Mouse (Mus musculus): Measurements from ENCODE around the gene Fthl17b. TPM values are rescaled to one million over a fixed set of nuclear protein-coding genes. Genes with fewer than 3 reads are reported as not detected.

Fthl17b gene
- polyA plus RNA-seq, 1 experiment from 2014 or later: not detected

GRCm38 (mm10) chrX:8921080-8921479 is 41.7 kb downstream of the Fthl17b start:
- Histone ChIP-seq H3K9me3 (replicated peaks; ENCODE audit: control insufficient read depth, low read length) (no peaks in the 10 kb centered on the region), H3K27ac (ENCODE audit: low read depth, low read length) (no peak overlapping the region), H3K4me1 (ENCODE audit: control insufficient read depth, insufficient read depth, low read length) (no peaks in the 10 kb centered on the region), H3K27me3 (ENCODE audit: control insufficient read depth, insufficient read depth, low read length) (no peaks in the 10 kb centered on the region), H3K4me2 (no peak overlapping the region), H3K9ac (ENCODE audit: low read depth, low read length) (no peak overlapping the region), H3K4me3 (ENCODE audit: low read depth, low read length) (no peak overlapping the region), H3K36me3 (ENCODE audit: control insufficient read depth, insufficient read depth, low read length) (no peaks in the 10 kb centered on the region)
- 71% methylated on average over 4 of the region's 4 CpGs for WGBS (ENCODE audit: insufficient replicate concordance)
- ATAC-seq (replicated peaks; ENCODE audit: insufficient number of reproducible peaks, low FRiP score, low TSS enrichment): no peak

Other genes with a start within 250 kb of the Fthl17b start
- not detected in 2 replicates for gene Ssx9, start 214.5 kb downstream of the Fthl17b start, polyA plus RNA-seq (2014; fragmentation: Nextera tagmentation; extraction: Ambion mirVana)
- gene Ssxb5, start 159.3 kb downstream of the Fthl17b start, polyA plus RNA-seq (2014; fragmentation: Nextera tagmentation; extraction: Ambion mirVana): not detected in 2 replicates
- not detected in 2 replicates for gene Gm6592, start 119.0 kb downstream of the Fthl17b start, polyA plus RNA-seq (2014; fragmentation: Nextera tagmentation; extraction: Ambion mirVana)
- gene Gm5751, start 88.7 kb downstream of the Fthl17b start, polyA plus RNA-seq (2014; fragmentation: Nextera tagmentation; extraction: Ambion mirVana): not detected in 2 replicates
- gene B630019K06Rik, start 70.6 kb downstream of the Fthl17b start, polyA plus RNA-seq (2014; fragmentation: Nextera tagmentation; extraction: Ambion mirVana): 2.0 and 2.2 TPM in 2 replicates
- not detected in 2 replicates for gene Fthl17c, start 13.6 kb upstream of the Fthl17b start, polyA plus RNA-seq (2014; fragmentation: Nextera tagmentation; extraction: Ambion mirVana)
- not detected in 2 replicates for gene Fthl17d, start 23.8 kb upstream of the Fthl17b start, polyA plus RNA-seq (2014; fragmentation: Nextera tagmentation; extraction: Ambion mirVana)
- not detected in 2 replicates for gene Fthl17e, start 70.5 kb upstream of the Fthl17b start, polyA plus RNA-seq (2014; fragmentation: Nextera tagmentation; extraction: Ambion mirVana)
- gene Fthl17f, start 100.0 kb upstream of the Fthl17b start, polyA plus RNA-seq (2014; fragmentation: Nextera tagmentation; extraction: Ambion mirVana): not detected in 2 replicates
- not detected in 2 replicates for gene 4930402K13Rik, start 141.6 kb upstream of the Fthl17b start, polyA plus RNA-seq (2014; fragmentation: Nextera tagmentation; extraction: Ambion mirVana)
- gene Lancl3, start 236.9 kb upstream of the Fthl17b start, polyA plus RNA-seq (2014; fragmentation: Nextera tagmentation; extraction: Ambion mirVana): 0.43 and 0.45 TPM in 2 replicates

Measured in heart, embryonic 11.5 days (tissue).